Mouse (Mus musculus): ENCODE measurements around the gene Gm11116. TPM values are rescaled to one million over a fixed set of nuclear protein-coding genes. Genes with fewer than 3 reads are reported as not detected.
"Not testable (repeated sequence)": the region's sequence is repeated elsewhere in the genome, so short reads cannot be mapped to it uniquely, and the experiment has no call there.

Gm11116 gene
- polyA plus RNA-seq (2011; ENCODE audit: insufficient read length, low read depth, missing spikeins): not detected in 2 replicates

DNA sequence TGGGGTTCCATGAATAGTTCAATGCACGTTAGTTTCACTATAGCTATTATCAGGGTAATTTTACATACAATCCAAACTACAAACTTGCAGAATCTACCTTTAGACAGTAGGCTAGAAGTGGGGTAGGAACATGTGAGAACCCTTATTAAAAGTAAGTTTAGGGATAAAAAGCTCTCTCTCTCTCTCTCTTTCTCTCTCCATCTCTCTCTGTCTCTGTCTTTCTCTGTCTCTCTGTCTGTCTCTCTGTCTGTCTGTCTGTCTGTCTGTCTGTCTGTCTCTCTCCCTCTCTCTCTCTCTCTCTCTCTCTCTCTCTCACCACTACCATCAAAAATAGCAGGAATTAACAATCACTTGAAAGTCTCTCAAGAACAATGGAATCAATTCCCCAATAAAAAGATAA, at the start of gene Gm11116:
Gene Gm11116, minus strand, starts transcription at position 101 of the 400 bp plus-strand sequence.
- H3K4me3 ChIP-seq (ENCODE audit: insufficient read depth, low read length): no peak within 1 kb of the TSS
- TF ChIP-seq POLR2A (IDR thresholded peaks at IDR 0.05; ENCODE audit: low read depth, low read length) (no peak), CTCF (IDR thresholded peaks at IDR 0.05; ENCODE audit: borderline replicate concordance, insufficient read depth, low read length) (no peak)

DNA sequence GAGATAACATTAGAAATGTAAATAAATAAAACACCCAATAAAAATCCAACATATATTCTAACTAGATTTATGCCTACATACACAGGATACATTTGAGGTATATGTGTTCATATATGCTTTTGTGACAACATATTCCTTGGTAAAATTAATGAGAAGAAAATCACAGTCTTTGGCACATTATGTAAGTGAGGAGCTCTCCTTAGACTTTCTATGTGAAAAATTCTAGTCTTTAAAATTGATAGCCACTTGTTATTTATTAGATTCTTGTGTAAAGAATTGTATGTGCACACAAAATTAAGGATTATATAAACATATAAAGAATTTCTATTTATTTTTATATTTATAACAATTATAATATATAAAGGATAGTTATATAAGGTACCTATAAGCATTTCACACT, 42.7 kb upstream of the Gm11116 start, which contains the start of gene Gm11115:
Gene Gm11115, minus strand, starts transcription at position 101 of the 400 bp plus-strand sequence.
- no peak for TF ChIP-seq CTCF (IDR thresholded peaks at IDR 0.05; ENCODE audit: borderline replicate concordance, insufficient read depth, low read length)
- TF ChIP-seq POLR2A (IDR thresholded peaks at IDR 0.05; ENCODE audit: low read depth, low read length): no peak

More for the DNA sequence above, at the start of gene Gm11116:
- Histone ChIP-seq H3K27ac (ENCODE audit: insufficient read depth, low read length) (no peak within 1 kb of the TSS), H3K4me1 (ENCODE audit: control insufficient read depth, insufficient read depth, low read length) (no peaks in the 10 kb centered on the region)

DNA sequence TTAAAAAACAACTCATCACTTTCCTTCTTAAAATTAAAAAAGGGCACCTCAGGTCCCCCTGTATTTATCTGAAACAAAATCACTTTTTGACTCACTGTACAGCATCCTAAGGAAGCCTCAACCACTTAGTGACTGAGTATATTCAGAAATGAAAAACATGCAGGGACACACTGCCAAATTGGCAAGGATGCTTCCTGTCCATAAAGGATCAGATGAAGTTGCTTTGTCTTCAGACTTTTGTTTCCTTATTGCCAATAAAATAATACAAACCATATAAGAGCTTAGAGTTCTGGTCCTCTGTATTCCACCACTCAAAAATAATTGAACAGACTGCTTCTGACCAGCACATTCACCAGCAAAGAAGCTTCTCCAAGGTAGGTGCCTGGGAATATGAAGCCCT, 25.1 kb downstream of the Gm11116 start, which contains the start of gene Smr2:
Gene Smr2, plus strand, starts transcription at position 301 of the 400 bp plus-strand sequence.
- not testable (repeated sequence) for H3K27ac ChIP-seq (ENCODE audit: insufficient read depth, low read length); H3K4me3 ChIP-seq (ENCODE audit: insufficient read depth, low read length); H3K4me1 ChIP-seq (ENCODE audit: control insufficient read depth, insufficient read depth, low read length)

More for the DNA sequence above, 42.7 kb upstream of the Gm11116 start, which contains the start of gene Gm11115:
- no peak within 1 kb of the TSS for H3K4me3 ChIP-seq (ENCODE audit: insufficient read depth, low read length)
- H3K4me1 ChIP-seq (ENCODE audit: control insufficient read depth, insufficient read depth, low read length): no peaks in the 10 kb centered on the region
- no peak within 1 kb of the TSS for H3K27ac ChIP-seq (ENCODE audit: insufficient read depth, low read length)

Other genes starting within 250 kb of the Gm11116 start
- not detected in 2 replicates for gene Odam, start 226.5 kb downstream of the Gm11116 start, polyA plus RNA-seq (2011; ENCODE audit: insufficient read length, low read depth, missing spikeins)
- gene Csn3, start 186.0 kb downstream of the Gm11116 start, polyA plus RNA-seq (2011; ENCODE audit: insufficient read length, low read depth, missing spikeins): not detected in 2 replicates
- 0.32 TPM in 1 of 2 replicates, not detected in the other for gene 2310003L06Rik, start 142.1 kb downstream of the Gm11116 start, polyA plus RNA-seq (2011; ENCODE audit: insufficient read length, low read depth, missing spikeins)
- gene Gm28434, start 142.0 kb downstream of the Gm11116 start, polyA plus RNA-seq (2011; ENCODE audit: insufficient read length, low read depth, missing spikeins): not detected in 2 replicates
- gene Cabs1, start 132.1 kb downstream of the Gm11116 start, polyA plus RNA-seq (2011; ENCODE audit: insufficient read length, low read depth, missing spikeins): not detected in 2 replicates
- gene Smr3a, start 109.0 kb downstream of the Gm11116 start, polyA plus RNA-seq (2011; ENCODE audit: insufficient read length, low read depth, missing spikeins): not detected in 2 replicates
- gene Smr2, start 25.0 kb downstream of the Gm11116 start, polyA plus RNA-seq (2011; ENCODE audit: insufficient read length, low read depth, missing spikeins): not detected in 2 replicates
- not detected in 2 replicates for gene Gm11115, start 42.6 kb upstream of the Gm11116 start, polyA plus RNA-seq (2011; ENCODE audit: insufficient read length, low read depth, missing spikeins)
- not detected in 2 replicates for gene Gm7714, start 157.4 kb upstream of the Gm11116 start, polyA plus RNA-seq (2011; ENCODE audit: insufficient read length, low read depth, missing spikeins)
- not detected in 2 replicates for gene Prol1, start 205.8 kb upstream of the Gm11116 start, polyA plus RNA-seq (2011; ENCODE audit: insufficient read length, low read depth, missing spikeins)